Mouse (Mus musculus) cerebellum, postnatal 25 days (tissue): ENCODE results near the gene Krt1.
A peak's percentile ranks its signal among the peaks of the same experiment; 100 is the strongest.

ENCODE experiments used
- DNase-seq, 2 experiments: peaks; one replicate each; pipeline ENCODE4 v3.0.0; 2021; ENCODE audit warnings: mixed read lengths in 2 of 2

The Krt1 gene

GRCm38 (mm10) chr15:101850694-101851093 lies at the start of gene Krt1:
Gene Krt1, minus strand, starts transcription at chr15:101850794.
- DNase-seq = no peak

GRCm38 (mm10) chr15:101895216-101895615 lies 44.6 kb upstream of the Krt1 start:
- no peak for DNase-seq

- no peak for DNase-seq
These were observed 42.2 kb upstream of the Krt1 start, which contains the start of gene Krt76 for GRCm38 (mm10) chr15:101892820-101893219. Gene Krt76, minus strand, starts transcription at chr15:101892920.

GRCm38 (mm10) chr15:101879776-101880175 lies 29.2 kb upstream of the Krt1 start:
- DNase-seq = no peak

- DNase-seq = no peak
These were observed 27.4 kb upstream of the Krt1 start for GRCm38 (mm10) chr15:101878041-101878440.

GRCm38 (mm10) chr15:101874383-101874782 lies 23.8 kb upstream of the Krt1 start:
- DNase-seq = no peak

- DNase-seq = no peak
These were observed 22.6 kb upstream of the Krt1 start for GRCm38 (mm10) chr15:101873231-101873630.

GRCm38 (mm10) chr15:101869431-101869830 lies 18.8 kb upstream of the Krt1 start, which contains the start of gene Krt77:
Gene Krt77, minus strand, starts transcription at chr15:101869705.
- no peak for DNase-seq

- DNase-seq = no peak
These were observed 16.2 kb upstream of the Krt1 start for GRCm38 (mm10) chr15:101866754-101867153.

- DNase-seq = peak; percentile 28 to 64
These were observed 10.0 kb upstream of the Krt1 start for GRCm38 (mm10) chr15:101860421-101861130.

- peak; percentile 35 to 55 for DNase-seq
These were observed 9.2 kb upstream of the Krt1 start for GRCm38 (mm10) chr15:101859735-101860170.

GRCm38 (mm10) chr15:101858673-101859425 lies 8.3 kb upstream of the Krt1 start:
- no peak for DNase-seq

- peak; percentile 15 to 20 for DNase-seq
These were observed 6.1 kb upstream of the Krt1 start for GRCm38 (mm10) chr15:101856696-101857095.

GRCm38 (mm10) chr15:101855732-101856131 lies 5.1 kb upstream of the Krt1 start:
- DNase-seq = peak in 1 of 2 experiments; percentile 17

- no peak for DNase-seq
These were observed 3.7 kb upstream of the Krt1 start for GRCm38 (mm10) chr15:101854294-101854693.

GRCm38 (mm10) chr15:101852571-101852970 lies 2.0 kb upstream of the Krt1 start:
- DNase-seq = no peak

- peak; percentile 55 to 69 for DNase-seq
These were observed 4.6 kb downstream of the Krt1 start for GRCm38 (mm10) chr15:101845971-101846403.

- no peak for DNase-seq
These were observed 7.4 kb downstream of the Krt1 start for GRCm38 (mm10) chr15:101843192-101843591.

- DNase-seq = no peak
These were observed 15.7 kb downstream of the Krt1 start for GRCm38 (mm10) chr15:101834784-101835328.

- DNase-seq = no peak
These were observed 17.5 kb downstream of the Krt1 start for GRCm38 (mm10) chr15:101833131-101833530.

- no peak for DNase-seq
These were observed 21.2 kb downstream of the Krt1 start for GRCm38 (mm10) chr15:101829441-101829840.

- no peak for DNase-seq
These were observed 28.8 kb downstream of the Krt1 start for GRCm38 (mm10) chr15:101821786-101822185.

- no peak for DNase-seq
These were observed 32.7 kb downstream of the Krt1 start, which contains the start of gene Krt2 for GRCm38 (mm10) chr15:101817875-101818274. Gene Krt2, minus strand, starts transcription at chr15:101818169.
